Mouse (Mus musculus): ENCODE results near the gene Stx11. TPM values are rescaled to one million over a fixed set of nuclear protein-coding genes. Genes with fewer than 3 reads are reported as not detected.

Stx11 gene
- total RNA-seq, 2 experiments from 2014 or later: 0.39 TPM; not detected in 1

- no peak for DNase-seq (ENCODE audit: low spot score in 2 of 2)
- intact Hi-C loops (cut with DNase I): loop anchor here (5.0 kb wide), 2 partner anchors 75 to 230 kb away; no protein-coding TSS in a partner anchor
These were observed 42.0 kb downstream of the Stx11 start for GRCm38 (mm10) chr10:12922077-12922573.

GRCm38 (mm10) chr10:12921551-12922040, 42.5 kb downstream of the Stx11 start:
- intact Hi-C loops (cut with DNase I): loop anchor here (5.0 kb wide), 2 partner anchors 76 to 229 kb away; no protein-coding TSS in a partner anchor
- no peak for DNase-seq (ENCODE audit: low spot score in 2 of 2)

DNA sequence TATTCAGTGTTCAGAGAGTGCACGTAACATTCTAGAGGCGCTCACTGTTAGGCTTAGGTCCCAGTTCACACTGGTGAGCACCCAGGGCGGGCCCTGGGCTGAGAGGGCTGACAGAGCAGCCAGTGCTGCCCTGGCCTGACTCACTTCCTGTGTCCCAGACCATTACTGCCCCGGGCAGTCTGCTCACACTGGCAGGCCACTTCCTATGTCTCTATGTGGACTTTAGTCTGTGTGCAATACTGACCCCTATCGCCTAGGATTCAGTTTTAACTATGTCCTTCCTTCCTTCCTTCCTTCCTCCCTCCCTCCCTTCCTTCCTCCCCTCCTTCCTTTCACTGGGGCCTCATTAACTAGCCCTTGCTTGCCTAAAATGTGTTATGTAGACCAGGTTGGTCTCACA, 44.8 kb downstream of the Stx11 start:
- intact Hi-C loops (cut with DNase I): loop anchor here (10.0 kb wide), 1 partner anchor 104 kb away; no protein-coding TSS in a partner anchor
- no peak for DNase-seq (ENCODE audit: low spot score in 2 of 2)

- intact Hi-C loops (cut with DNase I): loop anchor here (10.0 kb wide), 1 partner anchor 103 kb away; no protein-coding TSS in a partner anchor
- no peak for DNase-seq (ENCODE audit: low spot score in 2 of 2)
These were observed 46.5 kb downstream of the Stx11 start for GRCm38 (mm10) chr10:12917626-12918025.

DNA sequence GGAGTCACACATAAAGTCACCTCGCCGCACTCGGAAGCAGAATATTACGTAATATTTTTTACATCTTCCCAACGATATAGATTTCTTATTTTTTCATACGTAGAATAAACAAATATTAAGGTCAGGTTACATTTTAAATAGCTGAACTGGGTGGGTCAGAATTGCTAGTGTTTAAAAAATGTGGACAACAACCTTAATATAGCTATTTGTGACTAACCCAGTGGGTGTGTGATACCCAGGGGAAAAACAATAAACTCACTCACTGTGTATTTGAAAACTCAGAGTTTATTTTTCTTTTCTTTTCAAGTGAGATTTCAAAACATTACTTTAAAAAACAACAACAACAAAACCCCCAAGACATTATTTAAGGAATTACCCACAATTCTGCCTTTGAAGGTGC, 47.7 kb downstream of the Stx11 start:
- intact Hi-C loops (cut with DNase I): loop anchor here (10.0 kb wide), 1 partner anchor 102 kb away; no protein-coding TSS in a partner anchor
- DNase-seq (ENCODE audit: low spot score in 2 of 2): no peak

GRCm38 (mm10) chr10:12915826-12916225, 48.3 kb downstream of the Stx11 start:
- intact Hi-C loops (cut with DNase I): loop anchor here (10.0 kb wide), 1 partner anchor 101 kb away; no protein-coding TSS in a partner anchor
- no peak for DNase-seq (ENCODE audit: low spot score in 2 of 2)

DNA sequence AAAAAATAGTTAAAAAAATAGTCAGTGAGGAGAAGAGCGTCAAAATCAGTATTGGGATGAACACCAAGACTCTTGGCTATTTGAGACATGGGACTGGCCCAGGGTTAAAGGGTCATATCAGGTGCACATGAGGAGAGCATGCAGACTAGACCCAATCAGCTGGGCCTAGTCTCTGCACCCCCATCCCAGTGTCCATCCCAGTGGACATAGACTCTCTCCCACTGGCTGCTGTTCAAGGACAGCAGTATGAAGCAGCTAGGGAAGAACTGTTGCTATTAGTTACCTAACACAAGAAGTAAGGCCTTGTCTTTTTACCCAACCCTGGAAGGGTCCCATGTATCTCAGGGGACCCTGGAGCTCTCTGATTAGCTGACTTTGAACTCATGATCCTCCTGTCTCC, 49.9 kb downstream of the Stx11 start:
- intact Hi-C loops (cut with DNase I): loop anchor here (5.0 to 10.0 kb wide), 2 partner anchors 47 to 99 kb away; partner anchors contain the start of gene Utrn
- no peak for DNase-seq (ENCODE audit: low spot score in 2 of 2)

DNA sequence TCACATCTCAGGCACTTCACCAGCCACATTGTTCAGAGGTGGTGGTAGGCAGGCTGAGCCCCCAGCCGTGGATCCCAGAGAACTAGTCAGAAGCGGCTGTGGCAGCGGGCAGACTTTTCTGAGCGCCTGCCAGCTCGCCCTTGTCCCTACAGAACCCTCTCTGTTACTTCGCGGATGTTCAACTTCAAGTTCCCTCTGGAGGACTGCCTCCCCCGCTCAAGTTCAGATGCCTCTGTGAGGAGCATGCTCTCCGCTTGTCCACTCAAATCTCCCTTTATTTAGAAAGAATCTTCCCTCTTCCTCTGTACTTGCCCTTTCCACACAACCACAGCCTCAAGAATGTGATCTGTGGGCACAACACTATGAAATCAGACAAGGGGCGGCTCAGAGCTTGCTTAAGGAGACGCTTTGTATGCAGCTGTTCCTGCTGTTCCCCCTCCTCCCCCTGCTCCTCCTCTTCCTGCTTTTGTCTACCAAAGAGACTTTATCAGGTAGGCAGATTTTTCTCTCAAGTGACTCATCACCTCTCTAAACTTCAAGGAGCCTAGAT, 52.0 kb downstream of the Stx11 start:
- intact Hi-C loops (cut with DNase I): loop anchor here (5.0 to 10.0 kb wide), 2 partner anchors 45 to 97 kb away; partner anchors contain the start of gene Utrn

DNA sequence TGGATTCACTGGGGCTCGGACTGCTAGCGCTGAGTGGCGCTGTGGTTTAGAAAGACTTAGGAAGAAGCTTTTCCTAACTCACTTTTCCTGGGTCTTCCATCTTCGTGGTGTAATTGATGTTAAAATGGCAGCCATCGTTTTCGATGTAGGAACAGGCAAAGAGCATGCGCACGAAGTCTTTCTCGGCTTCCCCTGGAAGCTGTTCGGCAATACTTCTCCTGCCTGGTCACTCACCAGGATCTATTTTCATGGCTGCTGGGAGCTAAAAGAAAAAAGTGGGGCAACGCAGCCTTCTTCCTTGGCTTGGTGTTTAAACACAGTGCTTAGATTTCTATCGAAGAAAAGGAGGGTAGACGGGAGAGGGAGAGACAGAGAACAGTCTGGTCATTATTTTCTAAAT, 52.6 kb downstream of the Stx11 start:
- intact Hi-C loops (cut with DNase I): loop anchor here (5.0 to 10.0 kb wide), 2 partner anchors 44 to 97 kb away; partner anchors contain the start of gene Utrn
- DNase-seq (ENCODE audit: low spot score in 2 of 2): no peak

More for the DNA sequence above, 52.0 kb downstream of the Stx11 start:
- DNase-seq (ENCODE audit: low spot score in 2 of 2): peak; percentile 7 to 8

DNA sequence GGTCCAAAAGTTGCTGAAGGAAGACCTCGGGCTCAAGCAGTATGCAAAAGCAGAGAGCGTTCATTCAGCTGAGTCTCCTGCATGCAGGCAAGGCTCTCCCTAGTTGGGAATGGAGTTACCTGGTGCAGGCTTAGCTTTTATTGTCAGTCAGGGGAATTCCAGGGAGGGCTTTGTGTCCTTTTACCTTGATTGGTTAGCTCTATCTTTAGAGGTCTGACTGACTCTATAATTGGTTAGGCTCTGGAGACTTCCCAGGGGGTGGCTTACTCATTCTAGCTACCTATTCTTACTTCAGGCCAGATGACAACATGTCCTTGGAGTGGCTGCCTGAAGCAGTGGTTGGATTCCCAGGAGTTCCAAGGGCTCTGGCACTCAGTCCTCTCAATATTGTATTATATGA, 54.2 kb downstream of the Stx11 start:
- intact Hi-C loops (cut with DNase I): loop anchor here (5.0 to 10.0 kb wide), 2 partner anchors 43 to 95 kb away; partner anchors contain the start of gene Utrn
- no peak for DNase-seq (ENCODE audit: low spot score in 2 of 2)

- no peak for DNase-seq (ENCODE audit: low spot score in 2 of 2)
- intact Hi-C loops (cut with DNase I): no loop called here
These were observed 54.9 kb downstream of the Stx11 start for GRCm38 (mm10) chr10:12909179-12909578.

GRCm38 (mm10) chr10:12904140-12904528, 60.0 kb downstream of the Stx11 start:
- intact Hi-C loops (cut with DNase I): no loop called here
- no peak for DNase-seq (ENCODE audit: low spot score in 2 of 2)

DNA sequence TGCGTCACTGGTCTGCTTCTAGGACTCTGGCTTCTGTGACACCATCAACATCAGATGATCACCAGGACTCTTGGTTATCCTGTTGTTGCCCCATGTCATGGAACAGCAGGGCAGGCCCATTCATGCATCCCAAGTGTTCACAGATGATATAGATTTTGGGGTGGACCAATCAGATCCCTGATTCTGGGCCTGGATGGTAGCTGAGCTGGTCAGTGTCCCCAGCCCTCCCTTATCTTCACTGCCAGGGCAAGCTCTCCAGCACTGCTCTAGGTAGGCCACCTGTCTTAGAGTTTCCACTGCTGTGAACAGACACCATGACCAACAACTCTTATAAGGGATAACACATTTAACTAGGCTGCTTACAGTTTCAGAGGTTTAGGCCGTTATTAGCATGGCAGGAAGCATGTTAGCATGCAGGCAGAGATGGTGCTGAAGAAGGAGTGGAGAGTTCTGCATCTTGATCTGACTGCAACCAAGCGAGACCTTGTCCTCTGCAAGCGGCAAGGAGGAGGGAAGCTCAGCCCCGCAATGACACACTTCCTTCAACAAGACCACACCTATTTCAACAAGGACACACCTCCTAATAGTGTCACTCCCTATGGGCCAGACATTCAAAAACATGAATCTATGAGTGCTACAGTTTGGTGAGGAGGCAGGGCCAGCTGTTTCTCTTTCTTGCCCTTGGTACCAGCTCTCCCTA, 60.5 kb downstream of the Stx11 start:
- intact Hi-C loops (cut with DNase I): no loop called here
- no peak for DNase-seq (ENCODE audit: low spot score in 2 of 2)

DNA sequence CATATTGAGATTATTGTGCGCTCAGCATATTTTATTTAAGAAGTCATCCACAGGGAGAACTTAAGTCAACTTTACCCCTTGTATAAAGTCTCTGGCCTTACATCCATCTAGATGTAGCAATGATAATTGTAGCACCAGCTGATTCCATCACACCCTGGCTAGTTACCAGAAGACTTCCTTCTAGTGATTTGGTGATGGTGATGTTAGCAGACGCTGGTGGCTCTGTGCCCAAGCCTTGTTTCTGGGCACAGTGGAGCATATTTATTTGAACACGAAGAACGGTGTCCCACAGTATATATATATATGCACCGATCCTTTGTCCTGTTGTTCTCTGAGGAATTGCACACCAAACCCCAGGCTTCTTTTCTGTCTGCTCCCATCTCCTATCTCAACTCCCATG, 64.2 kb downstream of the Stx11 start:
- no peak for DNase-seq (ENCODE audit: low spot score in 2 of 2)
- intact Hi-C loops (cut with DNase I): no loop called here

DNA sequence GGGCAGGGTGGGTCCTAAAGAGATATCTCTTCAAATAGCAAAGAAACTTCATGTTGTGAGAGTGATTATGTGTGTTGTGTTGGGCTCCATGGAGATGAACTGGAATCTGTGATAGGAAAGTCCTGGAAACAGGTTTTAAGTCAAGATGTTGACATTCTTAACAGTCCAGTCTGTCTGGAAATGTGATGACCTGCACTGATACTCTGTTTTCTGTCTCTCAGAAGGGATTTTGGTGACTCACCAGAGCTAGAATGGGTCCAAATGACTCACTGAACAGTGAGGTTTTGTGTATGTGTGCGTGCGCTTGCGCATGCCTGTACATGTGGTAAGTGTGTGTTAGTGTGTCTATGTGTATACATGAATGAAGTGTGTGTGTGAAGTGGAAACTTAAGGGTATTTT, 70.8 kb downstream of the Stx11 start:
- DNase-seq (ENCODE audit: low spot score in 2 of 2): no peak
- intact Hi-C loops (cut with DNase I): no loop called here

- no peak for DNase-seq (ENCODE audit: low spot score in 2 of 2)
- intact Hi-C loops (cut with DNase I): no loop called here
These were observed 75.7 kb downstream of the Stx11 start for GRCm38 (mm10) chr10:12888373-12888772.

Other genes with a start within 250 kb of the Stx11 start
- gene Utrn, start 94.9 kb downstream of the Stx11 start, total RNA-seq (2021): 10 to 100 TPM; 61.6 to 61.7 TPM
- gene Sf3b5, start 41.0 kb upstream of the Stx11 start, total RNA-seq (2021): 1 to 10 TPM; 7.3 to 8.5 TPM
- gene Plagl1, start 96.2 kb upstream of the Stx11 start, total RNA-seq (2021): 10 to 100 TPM; 16.8 to 20.2 TPM
- not detected for gene Zc2hc1b, start 213.7 kb upstream of the Stx11 start, total RNA-seq (2021)
- gene Ltv1, start 228.9 kb upstream of the Stx11 start, total RNA-seq (2021): 10 to 100 TPM; 20.4 to 21.9 TPM